Mouse (Mus musculus): ENCODE results near the gene Gm20517.
"Not testable (repeated sequence)": the region's sequence is repeated elsewhere in the genome, so short reads cannot be mapped to it uniquely, and the experiment has no call there.

Gm20517 gene

DNA sequence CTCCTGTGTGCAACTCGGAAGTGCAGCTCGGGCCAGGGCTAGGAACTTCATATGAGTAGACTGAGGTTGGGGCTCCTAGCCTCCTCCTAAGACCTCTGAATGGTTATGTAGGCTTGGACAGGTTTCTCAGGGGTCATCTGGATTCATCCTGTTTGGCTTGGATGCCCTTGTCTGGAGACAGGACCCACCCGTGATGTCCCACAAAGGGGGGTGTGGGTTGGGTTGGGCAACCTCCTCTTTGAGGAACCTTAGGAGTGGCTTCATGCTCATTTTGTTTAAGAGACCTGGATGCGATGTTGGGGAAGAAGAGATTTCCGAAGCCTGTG lies 14.6 kb upstream of the Gm20517 start:
- no peak for DNase-seq (ENCODE audit: low spot score)

DNA sequence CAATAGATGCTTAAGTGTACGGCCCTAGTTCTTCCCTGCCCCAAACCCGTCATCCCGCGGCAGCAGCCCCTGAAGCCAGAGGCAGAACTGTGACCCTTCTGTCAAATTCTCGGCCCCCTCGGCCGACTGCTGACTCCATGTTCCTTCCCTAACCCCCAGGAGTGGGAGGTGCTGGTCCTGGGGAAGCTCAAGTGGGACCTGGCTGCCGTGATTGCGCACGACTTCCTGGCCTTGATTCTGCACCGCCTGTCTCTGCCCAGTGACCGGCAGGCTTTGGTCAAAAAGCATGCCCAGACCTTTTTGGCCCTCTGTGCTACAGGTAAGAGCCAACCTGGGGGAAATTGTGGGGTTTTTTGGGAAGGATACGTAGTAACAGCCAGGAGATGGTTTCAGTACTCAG lies 14.1 kb upstream of the Gm20517 start:
- no peak for DNase-seq (ENCODE audit: low spot score)

DNA sequence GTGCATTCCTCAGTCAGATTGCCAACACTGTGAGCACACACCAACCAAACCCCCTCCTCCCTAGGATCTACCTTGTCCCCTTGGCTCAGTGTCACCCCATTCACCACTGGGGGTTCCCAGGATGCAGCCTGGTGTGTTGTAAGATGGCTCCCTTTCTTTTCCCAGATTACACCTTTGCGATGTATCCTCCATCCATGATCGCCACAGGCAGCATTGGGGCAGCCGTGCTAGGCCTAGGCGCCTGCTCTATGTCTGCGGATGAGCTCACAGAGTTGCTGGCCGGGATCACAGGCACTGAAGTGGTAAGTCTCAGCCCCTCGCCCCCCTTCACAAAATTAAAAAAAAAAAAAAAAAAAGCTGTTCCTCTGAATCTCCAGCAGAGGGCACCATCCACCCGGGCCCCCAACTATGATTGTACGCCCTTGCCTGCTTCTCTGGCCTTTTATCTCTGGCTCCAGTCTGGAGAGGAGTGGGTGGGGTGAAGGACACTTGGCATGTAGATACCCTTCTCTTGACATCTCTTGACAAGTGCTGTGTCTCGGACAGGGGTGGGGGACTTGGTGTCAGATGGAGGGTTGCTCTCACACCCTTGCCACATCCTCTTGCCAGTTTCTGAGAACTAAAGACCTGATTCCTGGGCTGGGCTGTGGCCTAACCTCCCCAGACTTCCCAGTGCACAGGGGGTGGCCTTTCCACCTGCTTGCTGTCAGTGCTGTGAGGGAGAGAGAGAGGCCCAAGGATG lies 13.4 kb upstream of the Gm20517 start:
- DNase-seq (ENCODE audit: low spot score) = no peak

DNA sequence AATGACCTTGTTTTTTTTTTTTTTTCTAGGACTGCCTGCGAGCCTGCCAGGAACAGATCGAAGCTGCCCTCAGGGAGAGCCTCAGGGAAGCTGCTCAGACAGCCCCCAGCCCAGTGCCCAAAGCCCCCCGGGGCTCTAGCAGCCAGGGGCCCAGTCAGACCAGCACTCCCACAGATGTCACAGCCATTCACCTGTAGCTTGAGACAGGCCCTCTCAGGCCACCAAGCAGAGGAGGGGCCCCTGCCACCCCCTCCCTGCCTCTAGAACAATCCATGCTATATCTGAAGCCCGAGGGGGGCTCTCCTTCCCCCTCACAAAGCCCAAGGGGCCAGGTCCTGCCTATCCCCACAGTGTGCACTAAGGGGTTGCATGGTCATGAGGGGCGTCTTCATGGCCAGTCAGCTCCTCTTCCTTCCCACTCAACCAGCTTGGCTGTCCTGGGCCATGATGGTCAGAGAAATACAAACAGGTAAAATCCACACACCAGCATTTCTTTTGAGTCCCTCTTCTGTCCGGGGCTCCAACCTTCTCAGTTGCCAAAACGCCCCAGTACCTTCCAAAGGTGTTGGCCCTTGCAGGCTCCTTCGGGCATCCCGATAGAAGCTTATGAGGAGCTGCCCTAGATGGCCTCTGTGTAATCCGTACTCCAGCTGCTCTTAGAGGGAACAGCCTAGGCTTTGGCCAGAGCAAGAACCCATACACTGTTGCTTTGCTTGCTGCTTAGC lies 12.6 kb upstream of the Gm20517 start:
- not testable (repeated sequence) for DNase-seq (ENCODE audit: low spot score)

DNA sequence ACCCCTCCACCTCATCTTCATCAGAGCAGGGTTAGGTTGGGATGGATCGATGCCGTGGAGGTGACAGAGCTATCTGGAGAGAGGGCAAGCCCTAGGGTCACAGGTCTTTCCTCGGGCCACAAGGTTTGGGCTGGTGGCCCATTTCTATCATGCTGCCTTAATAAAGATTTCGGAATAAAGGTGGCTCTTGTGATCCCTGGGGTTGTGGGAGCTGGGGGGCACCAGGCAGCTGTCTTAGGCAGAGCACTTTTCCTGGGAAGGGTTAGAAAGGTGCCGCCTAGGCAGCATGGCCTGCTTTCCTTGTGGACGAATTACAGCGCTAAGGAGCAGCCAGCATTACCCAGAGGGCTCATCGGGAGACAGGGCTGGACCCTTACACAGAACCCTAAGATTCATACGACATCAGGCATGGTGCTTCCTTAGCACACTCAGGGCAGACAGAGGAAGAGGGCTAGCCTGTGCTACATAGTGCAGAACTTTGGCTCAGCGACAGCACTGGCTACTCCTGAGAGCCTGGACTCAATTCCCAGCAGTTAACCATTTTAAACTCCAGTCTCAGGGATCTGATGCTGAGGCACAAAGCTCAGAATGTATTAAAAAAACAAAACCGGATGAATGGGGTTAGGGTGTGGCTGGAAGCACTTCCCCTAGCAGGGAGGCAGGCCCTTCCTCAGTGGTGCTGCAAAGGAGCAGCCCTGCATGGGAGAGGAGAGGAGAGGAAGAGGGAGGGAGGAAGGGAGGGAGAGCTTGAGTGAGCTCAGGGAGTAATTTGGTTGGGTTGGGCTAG lies 11.7 kb upstream of the Gm20517 start:
- no peak for DNase-seq (ENCODE audit: low spot score)

DNA sequence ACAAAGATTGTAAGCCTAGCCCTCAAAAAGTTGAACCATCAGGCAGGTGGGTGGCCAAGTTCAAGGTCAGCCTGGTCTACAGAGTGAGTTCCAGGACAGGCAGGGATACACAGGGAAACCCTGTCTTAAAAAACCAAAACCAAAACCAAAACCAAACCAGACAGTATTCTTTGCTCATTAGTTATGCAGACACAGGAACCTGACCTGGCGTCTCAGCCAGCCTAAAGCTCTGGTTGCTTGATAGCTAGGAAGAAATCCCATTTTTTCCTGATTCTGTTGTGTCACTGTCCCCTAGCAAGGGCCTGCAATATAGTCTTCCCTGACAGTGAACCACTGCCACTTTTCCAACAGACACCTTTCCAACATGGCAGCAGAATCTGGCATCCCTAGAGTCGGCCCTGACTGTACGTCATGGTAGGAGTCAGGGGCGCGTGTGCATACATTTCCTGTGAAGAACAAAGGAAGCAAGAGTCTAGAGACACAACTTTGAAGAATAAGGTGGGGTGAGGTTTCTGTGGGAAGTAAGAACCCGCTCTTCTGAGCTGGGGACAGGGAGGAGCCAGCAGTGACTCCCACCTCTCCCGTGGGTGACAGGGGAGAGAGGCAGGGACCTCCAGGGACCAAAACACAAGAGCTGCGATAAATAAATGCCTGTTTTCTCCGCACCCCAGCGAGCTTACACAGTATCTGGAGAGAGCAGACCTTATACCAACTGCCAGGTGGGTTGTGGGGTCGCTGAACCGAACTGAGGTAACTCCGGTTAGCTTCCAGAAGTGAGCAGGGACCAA lies 10.6 kb upstream of the Gm20517 start:
- DNase-seq (ENCODE audit: low spot score) = no peak

DNA sequence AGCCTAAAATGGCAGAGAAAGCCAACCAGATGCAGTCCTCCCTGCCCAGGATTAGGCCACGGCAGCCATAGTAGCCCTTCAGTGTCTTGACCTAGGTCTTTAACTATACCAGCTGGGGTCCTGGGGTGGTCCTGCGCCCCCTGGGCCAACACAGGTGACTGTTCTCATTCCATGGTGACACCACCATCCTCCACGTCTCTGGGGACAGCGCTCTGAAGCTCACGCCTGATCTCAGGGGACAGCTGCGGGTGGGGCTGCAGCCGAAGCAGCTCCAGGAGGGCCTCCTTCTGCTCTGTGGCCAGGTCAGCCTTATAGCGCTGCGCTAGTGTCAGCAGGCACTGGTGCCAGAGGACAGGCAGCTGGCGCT lies 10.0 kb upstream of the Gm20517 start:
- DNase-seq (ENCODE audit: low spot score) = no peak

DNA sequence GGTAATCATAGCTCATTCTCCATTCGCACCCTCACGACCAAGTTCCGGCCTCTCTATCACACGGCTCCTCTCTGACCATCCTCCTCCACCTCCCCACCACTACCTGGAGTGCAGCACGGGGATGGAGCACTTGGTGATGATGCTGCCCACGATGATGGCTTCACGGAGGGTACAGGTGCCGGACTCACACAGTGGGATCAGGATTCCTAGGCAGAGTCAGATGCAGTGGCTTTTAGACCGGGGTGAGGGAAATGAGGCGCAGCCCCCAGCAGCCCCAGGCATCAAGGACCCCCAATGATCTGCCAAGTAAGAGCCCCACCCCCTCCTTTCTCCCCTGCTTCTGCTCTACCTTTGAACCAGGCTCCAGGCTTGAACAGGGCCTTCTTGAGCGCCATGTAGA lies 9.1 kb upstream of the Gm20517 start:
- DNase-seq (ENCODE audit: low spot score) = no peak

DNA sequence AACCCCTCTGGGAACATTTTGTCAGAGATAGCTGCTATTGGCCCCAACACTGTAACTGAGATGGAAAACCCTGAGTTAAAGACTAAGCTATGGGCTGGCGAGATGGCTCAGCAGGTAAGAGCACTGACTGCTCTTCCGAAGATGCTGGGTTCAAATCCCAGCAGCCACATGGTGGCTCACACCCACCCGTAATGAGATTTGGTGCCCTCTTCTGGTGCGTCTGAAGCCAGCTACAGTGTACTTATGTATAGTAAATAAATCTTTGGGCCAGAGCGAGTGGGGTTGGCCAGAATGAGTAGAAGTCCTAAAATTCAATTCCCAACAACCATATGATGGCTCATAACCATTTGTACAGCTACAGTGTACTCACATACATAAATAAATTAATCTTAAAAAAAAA lies 5.2 kb upstream of the Gm20517 start:
- no peak for DNase-seq (ENCODE audit: low spot score)

DNA sequence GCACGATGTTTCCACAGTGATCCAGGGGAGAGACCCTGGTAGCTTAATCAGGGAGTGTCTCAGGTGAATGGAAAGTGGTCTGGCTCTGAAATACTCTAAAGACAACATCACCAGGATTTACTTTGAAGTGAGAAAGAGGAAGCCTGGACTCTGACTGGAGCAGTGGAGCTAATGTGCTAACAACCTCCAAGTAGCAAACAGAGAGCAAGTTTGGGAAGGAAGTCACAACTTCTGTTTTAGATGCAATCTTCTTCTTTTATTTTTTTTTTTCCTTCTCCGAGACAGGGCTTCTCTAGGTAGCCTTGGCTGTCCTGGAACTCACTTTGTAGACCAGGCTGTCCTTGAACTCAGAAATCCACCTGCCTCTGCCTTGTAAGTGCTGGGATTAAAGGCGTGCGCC lies 2.2 kb upstream of the Gm20517 start:
- DNase-seq (ENCODE audit: low spot score) = no peak

DNA sequence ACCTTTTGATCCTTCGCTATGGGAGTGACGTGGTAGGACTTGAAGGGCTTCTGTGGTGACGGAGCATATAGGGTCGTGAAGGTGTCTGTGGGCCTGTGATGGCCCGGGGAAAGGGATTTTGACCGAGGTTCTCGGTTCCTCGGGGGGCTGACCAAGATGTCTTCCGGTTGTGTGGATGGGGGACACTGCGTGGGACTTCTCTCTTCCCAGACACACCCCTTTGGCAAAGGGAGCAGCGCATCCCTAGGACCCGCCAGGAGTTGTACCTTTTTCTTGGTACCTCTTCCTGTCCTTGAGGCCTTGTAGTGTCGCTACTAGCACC lies 233 bp downstream of the Gm20517 start:
- DNase-seq (ENCODE audit: low spot score) = no peak

DNA sequence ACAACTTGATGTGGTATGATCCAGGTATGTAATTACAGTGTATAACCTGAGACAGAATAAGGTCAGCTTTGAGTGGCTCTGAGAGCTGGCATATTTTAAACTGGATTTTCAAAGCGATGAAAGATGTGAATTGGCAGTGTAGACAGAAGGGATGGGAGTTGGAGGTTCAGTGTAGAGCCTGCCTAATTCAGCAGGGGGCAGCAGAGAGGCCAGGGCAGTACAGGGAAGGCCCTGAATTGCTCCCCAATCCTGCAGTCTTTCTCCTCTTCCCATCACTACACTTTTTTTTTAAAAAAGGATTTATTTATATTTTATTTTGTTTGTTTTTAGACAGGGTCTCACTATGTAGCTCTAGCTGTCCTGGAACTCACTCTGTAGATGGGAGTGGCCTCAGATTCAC lies 2.6 kb downstream of the Gm20517 start:
- no peak for DNase-seq (ENCODE audit: low spot score)

DNA sequence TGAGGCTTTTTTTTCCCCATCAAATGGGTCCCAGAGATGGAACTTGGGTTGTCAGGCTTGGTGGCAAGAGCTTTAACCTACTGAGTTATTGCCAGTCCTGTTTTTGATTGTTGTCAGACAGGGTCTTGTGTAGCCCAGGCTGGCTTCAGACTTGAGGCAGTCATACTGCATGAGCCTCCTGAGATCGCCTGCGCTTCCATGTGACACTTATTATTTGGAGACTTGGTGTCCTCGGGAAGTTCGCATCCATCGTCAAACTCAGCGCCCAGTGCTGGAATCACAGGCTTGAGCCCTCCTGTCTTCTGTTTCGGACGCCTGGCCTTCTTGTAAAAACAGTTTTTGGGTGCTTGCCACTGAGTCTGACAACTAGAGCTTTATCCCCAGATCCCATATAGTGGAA lies 4.7 kb downstream of the Gm20517 start:
- no peak for DNase-seq (ENCODE audit: low spot score)

DNA sequence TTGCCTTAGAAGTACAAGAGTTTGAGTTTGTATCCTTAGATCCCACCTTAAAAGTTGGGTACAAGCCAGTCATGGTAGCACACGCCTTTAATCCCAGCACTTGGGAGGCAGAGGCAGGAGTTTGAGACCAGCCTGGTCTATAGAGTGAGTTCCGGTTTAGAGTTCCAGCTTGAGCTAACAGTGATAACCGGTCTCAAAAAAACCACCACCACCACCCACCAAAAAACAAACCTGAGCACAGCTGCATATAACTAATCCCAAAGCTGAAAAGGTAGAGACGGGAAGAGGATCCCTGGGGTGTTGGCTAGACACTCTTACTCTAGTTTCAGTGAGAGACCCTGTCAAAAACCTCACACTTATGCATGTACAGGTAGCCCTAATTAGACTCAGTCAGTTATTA lies 5.3 kb downstream of the Gm20517 start:
- no peak for DNase-seq (ENCODE audit: low spot score)

DNA sequence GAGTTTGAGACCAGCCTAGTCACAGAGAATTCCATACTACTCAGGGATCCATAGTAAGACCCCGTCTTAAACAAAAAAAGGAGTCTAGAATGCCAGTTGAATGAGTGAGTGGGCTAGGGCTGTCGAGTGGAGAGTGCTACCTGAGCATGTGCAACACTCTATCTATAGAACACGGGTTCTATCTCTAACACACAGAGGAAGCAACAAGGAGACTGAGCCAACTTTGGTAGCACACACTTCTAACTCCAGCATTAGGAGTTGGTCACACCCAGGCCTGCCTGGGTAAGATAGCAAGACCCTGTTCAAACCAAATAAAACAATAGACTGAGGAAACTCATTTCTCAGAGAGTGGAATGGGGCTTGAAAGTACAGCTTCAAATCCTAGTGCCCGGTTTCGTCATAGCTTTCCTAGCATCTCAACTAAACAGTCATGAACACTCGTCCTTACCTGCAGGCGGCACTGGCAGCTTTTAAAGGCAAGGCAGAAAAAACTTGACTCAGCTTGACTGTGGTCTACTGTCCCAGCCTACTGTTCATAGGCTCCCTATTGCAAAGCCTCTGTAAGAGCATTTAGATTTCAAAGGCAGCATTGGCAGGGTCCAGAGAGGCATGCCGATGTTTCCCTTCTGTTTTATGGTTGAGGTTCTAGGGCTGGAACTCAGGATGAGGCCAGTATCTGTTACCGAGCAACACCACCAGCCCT lies 6.4 kb downstream of the Gm20517 start:
- DNase-seq (ENCODE audit: low spot score) = no peak

DNA sequence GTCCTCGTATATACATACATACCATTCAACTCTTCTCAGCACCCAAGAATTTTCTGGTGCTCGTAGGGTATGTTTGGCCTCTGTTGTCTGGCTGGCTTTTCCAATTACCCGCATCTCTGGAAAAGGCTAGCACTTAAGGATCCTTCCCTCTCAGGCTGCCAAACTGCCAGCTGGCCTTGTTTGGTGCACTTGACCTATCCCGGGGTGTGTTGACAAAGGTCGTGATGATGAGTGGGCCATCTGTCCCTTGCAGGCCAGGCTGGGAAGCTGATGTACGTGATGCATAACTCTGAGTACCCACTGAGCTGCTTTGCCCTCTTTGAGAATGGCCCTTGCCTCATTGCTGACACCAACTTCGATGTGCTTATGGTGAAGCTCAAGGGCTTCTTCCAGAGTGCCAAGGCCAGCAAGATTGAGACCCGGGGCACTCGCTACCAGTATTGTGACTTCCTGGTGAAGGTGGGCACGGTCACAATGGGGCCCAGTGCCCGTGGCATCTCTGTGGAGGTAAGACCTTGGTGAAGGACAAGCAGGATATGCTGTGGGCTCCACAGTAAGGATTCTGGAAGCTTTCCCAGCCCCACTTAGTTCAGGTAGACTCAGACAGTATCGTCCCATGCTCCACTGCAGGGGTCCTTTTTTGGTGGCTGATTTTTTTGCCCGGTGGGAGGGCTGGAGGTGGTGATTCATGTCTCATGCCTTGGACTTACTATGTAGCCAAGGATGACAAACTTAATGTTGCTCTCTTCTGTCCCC lies 7.3 kb downstream of the Gm20517 start:
- no peak for DNase-seq (ENCODE audit: low spot score)

DNA sequence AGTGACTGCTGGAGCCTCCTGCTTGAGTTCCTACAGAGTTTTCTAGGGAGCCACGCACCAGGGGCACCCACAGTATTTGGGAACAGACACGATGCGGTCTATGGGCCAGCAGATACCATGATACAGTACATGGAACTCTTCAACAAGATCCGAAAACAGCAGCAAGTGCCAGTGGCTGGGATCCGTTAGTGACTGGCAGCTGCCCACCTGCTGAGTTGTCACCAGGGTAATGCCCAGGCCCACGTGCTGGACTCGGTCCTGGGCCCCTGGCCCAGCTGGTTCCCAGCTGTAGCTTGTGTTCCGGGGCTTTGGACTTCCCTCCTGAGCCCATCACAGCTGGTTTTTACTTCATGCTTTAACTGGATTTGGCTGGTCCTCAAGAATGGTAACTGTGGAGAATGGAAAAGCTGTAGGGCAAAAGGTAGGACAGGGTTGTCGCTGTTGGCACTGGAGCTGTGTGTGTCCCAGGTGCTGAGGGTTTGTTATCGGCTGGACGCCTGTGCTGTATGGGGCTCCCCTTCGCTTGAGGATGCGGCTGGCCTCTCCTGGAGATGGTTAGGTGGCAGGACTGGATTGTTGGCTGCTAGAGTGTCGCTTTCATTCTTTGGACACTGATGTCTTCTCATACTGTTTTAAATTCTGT lies 11.6 kb downstream of the Gm20517 start:
- DNase-seq (ENCODE audit: low spot score) = no peak

DNA sequence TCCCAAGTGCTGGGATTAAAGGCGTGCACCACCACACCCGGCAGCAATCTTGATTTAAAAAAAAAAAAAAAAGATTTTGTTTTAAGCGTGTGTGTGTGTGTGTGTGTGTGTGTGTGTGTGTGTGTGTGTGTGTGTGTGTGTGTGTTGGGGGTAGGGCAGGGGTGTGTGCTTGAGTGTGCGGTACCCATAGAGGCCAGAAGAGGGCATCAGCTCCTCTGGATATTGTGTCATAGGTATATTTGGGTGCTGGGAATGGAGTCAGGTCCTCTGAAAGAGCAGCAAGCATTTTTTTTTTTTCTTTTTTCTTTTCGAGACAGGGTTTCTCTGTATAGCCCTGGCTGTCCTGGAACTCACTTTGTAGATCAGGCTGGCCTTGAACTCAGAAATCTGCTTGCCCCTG lies 13.2 kb downstream of the Gm20517 start:
- DNase-seq (ENCODE audit: low spot score) = not testable (repeated sequence)

DNA sequence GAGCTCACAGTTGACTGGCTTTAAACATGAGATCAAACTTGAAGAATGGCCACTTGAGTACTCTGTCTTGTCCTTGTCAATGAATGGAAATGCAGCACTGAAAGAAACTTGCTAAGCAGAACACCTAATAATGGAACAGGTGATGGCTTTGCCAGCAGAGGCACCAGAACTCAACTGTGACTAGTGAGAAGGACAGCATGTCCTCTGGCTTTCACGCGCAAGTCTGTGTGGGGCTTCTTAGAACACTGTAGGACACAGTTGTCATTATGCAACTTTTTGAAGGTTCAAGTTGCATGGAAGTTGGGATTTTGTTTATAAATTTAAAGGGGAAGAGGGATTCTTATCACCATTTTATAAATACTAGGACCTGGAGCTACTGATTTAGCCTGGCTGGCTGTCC lies 13.7 kb downstream of the Gm20517 start:
- no peak for DNase-seq (ENCODE audit: low spot score)

DNA sequence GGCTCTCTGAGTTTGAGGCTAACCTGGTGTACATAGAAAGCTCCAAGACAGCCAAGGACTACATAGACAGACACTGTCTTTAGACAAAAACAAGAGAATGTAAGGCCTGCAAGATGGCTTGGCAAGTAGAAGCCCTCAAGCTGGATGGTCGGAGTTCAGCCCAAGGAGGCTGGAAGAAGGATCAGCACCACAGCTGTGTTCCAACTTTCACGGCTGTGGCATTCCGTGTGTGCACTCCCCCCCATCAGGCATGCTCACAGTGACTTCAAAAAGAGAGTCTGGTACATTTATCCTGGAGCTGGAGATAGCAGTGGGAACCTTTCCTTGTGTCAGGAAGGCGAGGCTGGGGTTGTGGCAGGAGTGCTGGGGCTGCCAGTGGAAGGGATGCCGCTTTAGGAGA lies 14.6 kb downstream of the Gm20517 start:
- no peak for DNase-seq (ENCODE audit: low spot score)

DNA sequence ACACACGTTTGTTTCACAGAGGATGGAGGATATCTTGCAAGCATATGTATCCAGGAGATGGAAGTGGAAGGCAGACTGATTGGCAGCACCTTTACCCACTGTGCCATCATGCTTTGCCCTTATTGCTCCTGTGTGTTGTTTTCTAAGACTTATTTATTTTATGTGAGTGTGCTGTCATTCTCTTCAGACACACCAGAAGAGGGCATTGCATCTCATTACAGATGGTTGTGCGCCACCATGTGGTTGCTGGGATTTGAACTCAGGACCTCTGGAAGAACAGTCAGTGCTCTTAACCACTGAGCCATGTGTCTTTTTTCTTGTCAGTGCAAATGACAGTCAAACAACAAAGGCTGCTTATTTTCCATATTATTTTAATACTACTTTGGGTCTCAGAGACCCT lies 16.4 kb downstream of the Gm20517 start:
- no peak for DNase-seq (ENCODE audit: low spot score)

Data from ovary, postnatal 36 days (tissue).